Mouse (Mus musculus) 416B (cell line): ENCODE data around the gene Pmpcb.

Source experiments
- DNase-seq: peaks from one replicate; pipeline ENCODE4 v3.0.0; 2011; ENCODE audit warnings: low read depth

The Pmpcb gene

GRCm38 (mm10) chr5:21732177-21732911 is 4.6 kb upstream of the Pmpcb start:
- no peak for DNase-seq

DNA sequence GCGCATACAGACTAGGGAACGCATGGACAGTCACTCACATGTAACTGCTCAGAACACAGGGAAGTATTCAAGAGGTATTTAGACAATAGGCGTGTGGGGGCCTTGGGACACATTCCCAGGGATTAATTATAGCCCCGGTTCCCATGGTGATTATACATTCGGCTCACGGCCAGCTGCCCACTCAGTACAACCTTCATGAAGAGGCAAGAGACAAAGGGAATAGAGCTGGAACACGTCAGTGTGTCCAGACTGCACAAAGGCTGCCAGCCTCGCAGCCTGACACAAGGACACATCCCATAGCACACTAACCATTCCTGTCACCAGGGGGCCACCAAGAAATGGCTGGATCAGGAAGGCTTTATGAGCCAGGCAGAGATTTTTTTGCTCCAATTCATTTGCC is 4.0 kb upstream of the Pmpcb start:
- no peak for DNase-seq

DNA sequence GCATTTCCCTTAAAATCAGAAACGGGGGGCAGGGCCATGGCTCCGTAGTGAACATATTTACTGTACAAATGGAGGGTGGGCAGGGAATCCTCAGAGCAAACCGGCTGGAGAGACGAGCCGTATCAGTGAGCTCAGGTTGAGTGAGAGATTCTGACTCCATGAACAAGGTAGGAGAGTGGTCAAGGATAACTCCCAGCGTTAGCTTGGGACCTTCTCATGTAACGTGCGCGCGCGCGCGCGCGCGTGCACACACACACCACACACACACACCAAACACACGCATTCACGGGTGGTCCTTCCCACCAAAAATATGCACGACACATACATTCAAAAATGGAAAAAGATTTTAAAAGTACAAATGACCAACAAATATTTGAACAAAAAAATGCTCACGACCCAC is 1.8 kb upstream of the Pmpcb start:
- DNase-seq, result no peak

DNA sequence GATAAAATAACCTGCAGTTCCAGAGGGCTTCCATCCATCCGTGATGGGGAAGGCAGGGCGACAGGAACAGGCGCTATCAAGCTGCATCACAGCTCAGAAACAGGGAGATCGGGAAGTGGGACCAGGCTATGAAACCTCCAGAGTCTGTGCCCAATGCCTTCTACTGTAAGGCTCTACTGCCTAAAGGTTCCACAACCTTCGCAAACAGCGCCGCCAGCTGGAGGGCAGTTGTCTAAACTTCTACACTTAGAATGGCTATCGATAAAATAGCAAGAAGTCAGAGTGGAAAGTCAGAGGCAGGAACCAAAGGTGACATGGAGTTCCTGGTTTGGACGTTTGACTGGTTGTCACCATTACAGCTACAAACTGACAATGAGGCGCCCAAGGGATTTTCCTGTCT is 1.4 kb upstream of the Pmpcb start:
- DNase-seq, result peak; percentile 90

- DNase-seq, result peak; percentile 20
These were observed 895 bp upstream of the Pmpcb start for GRCm38 (mm10) chr5:21736046-21736445.

- DNase-seq, result peak; percentile 32
These were observed 679 bp downstream of the Pmpcb start for GRCm38 (mm10) chr5:21737620-21738019.

DNA sequence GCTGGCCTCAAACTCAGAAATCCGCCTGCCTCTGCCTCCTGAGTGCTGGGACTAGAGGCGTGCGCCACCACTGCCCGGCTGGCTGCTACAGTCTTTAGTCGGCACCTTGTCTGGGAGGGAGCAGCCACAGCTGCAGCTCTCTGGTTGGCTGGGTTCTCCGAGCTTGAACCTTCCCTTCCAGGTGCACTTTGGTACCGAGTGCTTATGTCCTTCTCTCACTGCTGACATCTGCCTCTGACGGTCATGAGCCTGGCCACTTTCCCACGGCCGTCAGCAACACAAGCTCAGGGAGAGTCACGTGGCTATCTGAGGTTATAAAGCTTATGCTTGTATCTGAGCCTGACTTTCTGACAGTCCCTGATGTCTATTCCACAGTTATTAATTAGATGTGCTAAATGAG is 2.2 kb downstream of the Pmpcb start:
- no peak for DNase-seq

GRCm38 (mm10) chr5:21739881-21740280 is 2.9 kb downstream of the Pmpcb start:
- no peak for DNase-seq

DNA sequence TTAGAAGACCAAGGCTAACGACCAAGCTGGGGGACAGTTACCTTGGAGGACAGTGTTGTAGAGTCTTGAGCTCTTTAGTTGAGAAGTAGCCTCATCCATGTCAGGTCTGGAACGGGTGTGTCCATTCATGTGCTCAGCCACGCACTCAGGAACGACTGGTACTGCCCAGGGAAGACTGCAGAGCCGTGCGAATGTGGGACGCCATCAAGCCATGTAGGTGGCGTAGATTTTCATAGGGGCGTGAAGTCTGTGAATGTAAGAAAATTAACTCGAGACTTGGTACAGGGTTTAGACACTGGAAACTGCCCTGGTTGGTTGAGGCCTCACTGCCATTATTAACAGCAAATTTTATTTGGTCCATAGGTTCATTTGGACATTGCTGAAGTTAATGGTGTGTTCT is 6.7 kb downstream of the Pmpcb start:
- no peak for DNase-seq

DNA sequence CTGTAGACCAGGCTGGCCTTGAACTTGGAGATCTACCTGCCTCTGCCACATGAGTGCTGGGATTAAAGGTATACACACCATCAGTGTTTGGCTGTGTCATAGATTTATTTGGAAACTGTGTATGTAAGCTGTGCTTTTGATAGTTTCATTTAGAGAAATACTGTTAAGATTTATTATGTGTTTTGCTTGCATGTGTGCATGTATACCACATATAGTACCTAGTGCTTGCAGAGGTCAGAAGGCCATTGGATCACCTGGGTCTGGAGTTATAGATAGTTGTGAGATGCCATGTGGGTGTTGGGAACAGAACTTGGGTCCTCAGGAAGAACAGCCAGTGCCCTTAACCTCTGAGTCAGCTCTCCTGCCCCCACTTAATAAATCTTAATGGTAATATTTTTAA is 7.7 kb downstream of the Pmpcb start:
- DNase-seq, result no peak

DNA sequence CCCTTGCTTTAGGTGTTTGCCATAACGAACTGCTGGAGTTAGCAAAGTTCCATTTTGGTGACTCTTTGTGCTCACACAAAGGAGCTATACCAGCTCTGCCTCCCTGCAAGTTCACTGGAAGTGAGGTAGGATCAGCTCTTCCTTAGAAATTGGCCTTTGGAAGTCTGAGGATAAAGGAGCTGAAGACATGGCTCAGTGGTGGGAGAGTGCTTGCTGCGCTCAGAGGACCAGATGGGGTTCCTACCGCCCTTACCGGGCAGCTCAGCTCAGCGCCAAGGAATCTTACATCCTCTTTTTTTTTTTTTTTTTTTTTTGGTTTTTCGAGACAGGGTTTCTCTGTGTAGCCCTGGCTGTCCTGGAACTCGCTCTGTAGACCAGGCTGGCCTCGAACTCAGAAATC is 9.0 kb downstream of the Pmpcb start:
- no peak for DNase-seq

GRCm38 (mm10) chr5:21768506-21768905 is 31.6 kb downstream of the Pmpcb start:
- DNase-seq, result no peak

- no peak for DNase-seq
These were observed 32.9 kb downstream of the Pmpcb start for GRCm38 (mm10) chr5:21769841-21770240.

DNA sequence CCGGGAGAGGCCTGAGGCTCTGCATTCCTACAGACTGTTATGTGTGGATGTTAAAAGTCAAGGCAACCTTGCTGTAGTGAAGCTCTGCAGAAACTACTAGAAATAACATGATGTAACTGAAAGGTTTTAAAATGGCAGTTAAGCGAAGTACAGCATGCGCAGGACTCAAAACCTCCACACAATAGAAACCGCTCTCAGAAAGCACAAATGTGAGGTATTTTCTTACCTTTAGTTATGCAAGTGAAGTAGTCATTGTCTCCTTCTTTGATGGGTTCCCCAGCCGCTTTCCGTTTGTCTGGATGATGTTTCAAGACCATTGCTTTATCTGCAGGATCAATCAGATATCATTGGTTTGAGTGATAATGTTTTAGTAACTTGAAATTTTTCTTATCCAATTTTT is 39.5 kb downstream of the Pmpcb start:
- DNase-seq, result no peak

DNA sequence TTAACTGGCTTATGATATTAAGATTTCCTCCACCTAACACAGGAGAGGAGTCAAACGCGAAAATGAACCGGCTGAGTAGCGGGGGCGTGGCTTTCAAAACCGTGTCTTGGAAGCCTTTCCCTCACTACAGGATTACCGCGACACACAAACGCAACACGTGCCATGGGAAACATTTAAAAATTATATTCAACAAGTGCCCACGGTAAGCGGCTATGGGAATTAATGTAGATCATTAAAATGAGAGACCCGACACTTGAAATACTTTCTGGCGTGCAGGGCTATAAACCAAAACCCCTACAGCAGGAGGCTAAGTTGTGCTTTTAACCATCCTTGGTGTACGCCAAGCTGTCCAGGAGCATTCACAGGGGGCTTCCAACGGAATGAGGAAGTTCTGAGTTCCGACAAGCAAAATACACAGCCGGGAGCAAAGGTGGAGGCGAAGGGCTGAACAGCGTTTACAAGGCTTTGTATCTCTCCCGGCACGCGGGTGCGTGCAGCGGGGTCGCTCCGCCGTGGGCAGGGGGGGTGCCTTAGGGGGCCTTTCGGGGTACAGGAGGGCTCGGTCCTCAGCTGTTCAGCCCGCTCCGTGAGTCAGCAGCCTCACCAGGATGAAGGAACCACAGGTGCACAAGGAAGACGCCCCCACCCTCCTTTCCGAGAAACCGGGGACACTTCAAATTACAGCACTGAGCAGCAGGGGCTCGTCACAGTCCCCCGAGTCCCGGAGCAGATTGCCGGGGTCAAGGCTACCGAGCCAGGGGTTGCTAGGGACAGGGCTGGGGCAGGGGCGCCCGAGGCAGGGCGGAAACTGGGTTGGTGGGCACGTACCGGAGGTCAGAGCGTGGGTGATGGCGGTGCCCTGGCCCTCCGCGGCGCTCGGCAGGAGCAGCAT is 47.5 kb downstream of the Pmpcb start:
- peak; percentile 63 for DNase-seq

GRCm38 (mm10) chr5:21785053-21785452 is 48.1 kb downstream of the Pmpcb start, which contains the start of the genes Dnajc2 and Psmc2:
Gene Dnajc2, minus strand, starts transcription at chr5:21785251.
Gene Psmc2, plus strand, starts transcription at chr5:21785283.
- DNase-seq, result peak; percentile 93

DNA sequence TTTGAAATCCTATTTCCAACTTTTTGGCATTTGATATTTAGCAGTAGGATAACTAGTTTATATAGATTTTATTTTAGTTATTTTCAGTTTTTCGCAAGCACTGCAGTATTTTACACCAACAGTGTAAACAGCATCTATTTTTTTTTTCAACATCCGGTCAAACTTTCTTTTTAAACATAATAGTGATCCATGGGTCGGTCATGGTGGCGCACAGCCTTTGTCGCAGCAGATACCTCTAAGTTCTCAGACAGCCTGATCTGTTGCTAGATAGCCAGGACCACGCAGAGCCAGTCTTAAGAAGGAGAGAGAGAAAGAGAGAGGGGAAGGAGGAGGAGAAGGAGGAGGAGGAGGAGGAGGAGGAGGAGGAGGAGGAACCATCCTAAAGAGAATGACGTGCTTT is 48.8 kb downstream of the Pmpcb start:
- peak; percentile 67 for DNase-seq

DNA sequence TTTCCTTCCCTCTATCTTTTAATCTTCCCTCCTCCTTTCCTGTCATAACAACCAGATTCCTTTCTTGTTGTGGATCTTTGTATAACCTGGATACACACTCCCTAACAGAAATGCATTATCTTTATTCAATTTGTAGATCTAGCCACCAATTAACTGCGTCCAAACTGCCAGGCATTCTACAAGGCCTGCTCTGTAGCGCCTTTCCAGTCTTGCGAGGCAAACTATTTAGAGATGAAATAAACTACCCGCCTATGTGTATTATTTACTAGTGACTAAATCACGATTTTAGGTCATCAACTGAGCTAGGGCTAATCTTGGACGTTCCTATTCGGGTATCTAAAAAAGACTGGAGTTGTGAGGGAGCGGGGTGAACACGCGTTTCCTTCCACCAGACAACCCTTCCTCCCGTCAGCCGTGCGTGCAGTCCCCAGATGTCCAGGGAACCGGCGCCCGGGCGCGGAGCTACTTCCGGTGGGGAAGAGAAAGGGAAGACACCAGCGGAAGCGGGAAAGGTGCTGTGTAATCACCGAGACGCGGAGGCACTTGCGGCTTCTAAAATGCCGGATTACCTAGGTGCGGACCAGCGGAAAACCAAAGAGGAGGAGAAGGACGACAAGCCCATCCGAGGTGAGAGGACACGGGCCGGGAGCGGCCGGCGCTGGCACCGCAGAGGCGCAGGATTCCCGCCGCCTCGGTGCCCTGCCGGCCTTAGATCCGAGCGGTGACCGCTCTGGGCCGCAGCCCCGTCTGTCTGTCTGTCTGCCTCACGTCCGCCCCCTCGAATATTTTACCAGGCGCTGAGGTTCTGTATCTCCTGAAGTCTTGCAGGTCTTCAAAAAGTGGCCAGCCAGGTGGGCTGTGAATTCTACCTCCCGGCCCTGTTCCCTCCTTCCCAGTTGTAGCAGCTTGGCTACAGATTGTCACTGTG is 49.6 kb downstream of the Pmpcb start:
- peak; percentile 94 for DNase-seq

- DNase-seq, result no peak
These were observed 50.5 kb downstream of the Pmpcb start for GRCm38 (mm10) chr5:21787186-21788105.

DNA sequence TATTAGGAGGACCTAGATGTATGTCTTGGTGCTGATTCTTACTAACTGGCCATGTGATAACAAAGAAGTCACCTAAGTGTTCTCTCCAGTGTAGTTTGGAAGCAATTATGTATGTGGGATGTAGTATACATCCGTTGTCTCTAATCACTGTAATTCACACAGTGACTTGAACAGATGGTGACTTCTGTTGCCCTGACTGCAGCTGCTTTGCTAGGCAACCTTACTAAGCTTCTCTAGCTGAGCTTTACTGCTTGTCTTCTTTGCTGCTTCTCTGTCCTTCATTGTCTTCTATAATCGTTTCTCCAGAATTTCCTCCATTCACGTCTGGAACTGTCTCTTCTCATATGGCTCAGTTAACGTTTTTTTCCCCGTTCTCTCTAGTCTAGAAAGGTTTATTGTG is 52.1 kb downstream of the Pmpcb start:
- no peak for DNase-seq

DNA sequence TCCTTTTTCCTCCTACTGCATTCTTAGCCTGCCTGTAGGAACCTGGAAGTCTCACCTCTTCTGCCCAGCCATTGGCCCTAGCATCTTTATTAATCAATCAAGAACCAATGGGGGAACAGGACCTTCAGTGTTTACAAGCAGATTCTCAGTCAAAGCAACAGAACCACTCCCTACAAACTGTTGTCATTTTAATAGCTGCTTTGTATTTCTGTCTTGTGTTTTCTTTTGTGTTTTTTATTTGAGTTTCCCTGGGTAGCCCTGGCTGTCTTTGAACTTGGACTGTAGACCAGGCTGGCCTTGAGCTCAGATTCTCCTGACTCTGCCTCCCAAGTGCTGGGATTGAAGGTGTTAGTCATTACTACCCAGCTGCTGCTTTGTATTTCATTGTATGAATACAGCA is 55.2 kb downstream of the Pmpcb start:
- DNase-seq, result no peak
